Mouse (Mus musculus): ENCODE measurements around the gene Pabpc1l. TPM values are rescaled to one million over a fixed set of nuclear protein-coding genes. Genes with fewer than 3 reads are reported as not detected.

Gene Pabpc1l
- polyA plus RNA-seq, 1 experiment from 2014 or later: 2.3 TPM

DNA sequence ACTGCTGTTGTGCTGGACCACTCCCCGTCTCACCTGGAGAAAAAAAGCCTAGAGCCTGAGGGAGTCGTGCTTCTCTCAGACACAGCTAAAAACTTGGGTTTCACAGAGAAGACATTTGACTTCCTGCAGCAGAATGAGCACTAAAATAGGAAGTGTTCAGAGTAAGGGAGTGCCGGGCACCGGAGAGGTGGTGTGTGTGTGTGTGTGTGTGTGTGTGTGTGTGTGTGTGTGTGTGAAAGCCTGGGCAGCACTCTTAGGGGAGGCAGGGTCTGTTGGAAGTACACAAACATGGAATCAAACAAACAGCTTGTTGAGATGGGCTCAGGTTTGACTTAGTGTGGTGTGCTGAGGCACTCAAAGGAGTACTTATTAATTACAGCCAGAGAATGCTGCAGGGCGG is 49.8 kb downstream of the Pabpc1l start:
- Histone ChIP-seq H3K9me3 (ENCODE audit: control insufficient read depth, low read length) (no peaks in the 10 kb centered on the region), H3K9ac (replicated peaks; ENCODE audit: low read depth, low read length) (no peak overlapping the region), H3K4me1 (replicated peaks; ENCODE audit: control insufficient read depth, insufficient read depth, low read length) (peaks cover 13% of the 10 kb centered on the region), H3K36me3 (ENCODE audit: control insufficient read depth, insufficient read depth) (no peaks in the 10 kb centered on the region), H3K27ac (ENCODE audit: low read length) (no peak overlapping the region), H3K4me2 (ENCODE audit: low read length) (peak overlapping the region; percentile 94), H3K4me3 (replicated peaks; ENCODE audit: low read length) (peak overlapping the region; percentile 97), H3K27me3 (replicated peaks; ENCODE audit: control insufficient read depth, insufficient read depth, low read length) (no peaks in the 10 kb centered on the region)
- no peak for ATAC-seq
- WGBS: 47% methylated on average over 5 of the region's 5 CpGs

DNA sequence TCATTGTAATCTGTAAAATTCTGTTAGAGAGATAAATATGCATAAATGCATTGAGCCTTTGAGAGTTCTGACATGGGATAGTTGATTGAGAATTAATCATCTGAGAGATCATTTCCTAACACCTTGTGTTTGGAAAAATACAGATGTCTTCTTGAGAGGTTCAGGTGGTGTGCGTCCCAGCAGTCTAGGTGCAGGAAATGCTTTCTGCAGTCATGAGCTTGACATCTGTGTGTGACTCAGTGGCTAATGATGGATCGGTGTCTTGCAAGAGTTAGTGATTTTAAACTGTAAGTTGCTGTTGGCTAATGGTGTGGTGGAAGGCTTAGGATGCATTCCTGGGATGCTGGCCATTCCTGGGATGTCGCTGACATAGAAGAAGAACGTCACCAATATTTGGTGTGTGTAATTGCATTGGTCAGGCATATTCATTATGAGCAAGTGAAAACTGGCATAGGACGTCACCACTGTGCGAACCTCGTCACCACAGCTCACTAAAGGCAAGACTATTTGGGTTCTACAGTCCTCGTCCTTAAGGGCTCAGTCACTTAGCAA is 51.7 kb downstream of the Pabpc1l start:
- Histone ChIP-seq H3K27me3 (replicated peaks; ENCODE audit: control insufficient read depth, insufficient read depth, low read length) (no peaks in the 10 kb centered on the region), H3K27ac (ENCODE audit: low read length) (no peak overlapping the region), H3K4me2 (ENCODE audit: low read length) (no peak overlapping the region), H3K4me1 (replicated peaks; ENCODE audit: control insufficient read depth, insufficient read depth, low read length) (peaks cover 12% of the 10 kb centered on the region), H3K9me3 (ENCODE audit: control insufficient read depth, low read length) (no peaks in the 10 kb centered on the region), H3K4me3 (replicated peaks; ENCODE audit: low read length) (no peak overlapping the region), H3K36me3 (ENCODE audit: control insufficient read depth, insufficient read depth) (0 out of 2 replicates have a peak, but pooled peaks cover 3% of the 10 kb centered on the region), H3K9ac (replicated peaks; ENCODE audit: low read depth, low read length) (no peak overlapping the region)
- ATAC-seq: no peak
- 94% methylated on average over 8 of the region's 8 CpGs for WGBS

DNA sequence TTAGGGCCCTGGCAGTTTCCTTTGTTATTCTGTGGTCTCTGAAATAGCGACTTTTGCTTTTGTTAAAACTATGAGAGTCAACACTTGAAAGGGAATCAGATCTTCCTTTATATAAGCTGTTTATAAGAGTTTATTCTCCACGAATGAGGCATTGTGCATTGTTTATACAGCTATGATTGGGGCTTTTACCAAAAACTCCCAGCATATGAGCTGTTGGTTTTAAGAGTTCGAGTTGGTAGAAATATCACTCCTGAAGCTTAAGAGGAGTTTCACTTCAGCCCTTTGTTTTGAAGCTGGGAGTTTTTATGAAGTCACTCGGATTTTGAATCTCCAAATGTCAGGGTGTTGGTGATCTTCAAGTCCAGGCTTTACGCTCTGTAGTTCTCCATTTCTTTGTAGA is 52.6 kb downstream of the Pabpc1l start:
- Histone ChIP-seq H3K27me3 (replicated peaks; ENCODE audit: control insufficient read depth, insufficient read depth, low read length) (no peaks in the 10 kb centered on the region), H3K27ac (ENCODE audit: low read length) (no peak overlapping the region), H3K36me3 (ENCODE audit: control insufficient read depth, insufficient read depth) (peaks cover 9% of the 10 kb centered on the region; the same call in 1 of the 2 replicates), H3K4me2 (ENCODE audit: low read length) (no peak overlapping the region), H3K9ac (replicated peaks; ENCODE audit: low read depth, low read length) (no peak overlapping the region), H3K4me1 (replicated peaks; ENCODE audit: control insufficient read depth, insufficient read depth, low read length) (peaks cover 12% of the 10 kb centered on the region), H3K9me3 (ENCODE audit: control insufficient read depth, low read length) (no peaks in the 10 kb centered on the region), H3K4me3 (replicated peaks; ENCODE audit: low read length) (no peak overlapping the region)
- WGBS: 91% methylated on average over 5 of the region's 5 CpGs
- no peak for ATAC-seq

DNA sequence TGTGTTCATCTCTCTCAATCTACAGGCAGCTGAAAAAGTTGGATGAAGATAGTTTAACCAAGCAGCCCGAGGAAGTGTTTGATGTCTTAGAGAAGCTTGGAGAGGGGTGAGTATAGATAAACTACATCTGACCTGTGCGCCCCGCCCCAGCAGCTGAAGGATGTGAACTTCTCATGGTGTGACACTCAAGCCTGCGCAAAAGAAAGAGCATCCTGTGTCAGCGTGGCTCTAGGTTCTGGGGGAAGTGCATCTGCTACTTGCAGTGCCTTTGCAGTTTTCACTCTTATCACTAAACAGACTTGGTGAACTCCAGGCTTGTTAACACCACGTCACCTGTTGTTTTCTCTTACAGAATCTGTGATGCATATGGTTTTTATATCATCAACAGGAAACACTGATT is 54.2 kb downstream of the Pabpc1l start:
- Histone ChIP-seq H3K27me3 (replicated peaks; ENCODE audit: control insufficient read depth, insufficient read depth, low read length) (no peaks in the 10 kb centered on the region), H3K9ac (replicated peaks; ENCODE audit: low read depth, low read length) (no peak overlapping the region), H3K4me1 (replicated peaks; ENCODE audit: control insufficient read depth, insufficient read depth, low read length) (peaks cover 11% of the 10 kb centered on the region), H3K4me2 (ENCODE audit: low read length) (no peak overlapping the region), H3K9me3 (ENCODE audit: control insufficient read depth, low read length) (no peaks in the 10 kb centered on the region), H3K27ac (ENCODE audit: low read length) (no peak overlapping the region), H3K36me3 (ENCODE audit: control insufficient read depth, insufficient read depth) (peaks cover 9% of the 10 kb centered on the region; the same call in 1 of the 2 replicates), H3K4me3 (replicated peaks; ENCODE audit: low read length) (no peak overlapping the region)
- 97% methylated on average over 6 of the region's 6 CpGs for WGBS
- ATAC-seq: no peak

DNA sequence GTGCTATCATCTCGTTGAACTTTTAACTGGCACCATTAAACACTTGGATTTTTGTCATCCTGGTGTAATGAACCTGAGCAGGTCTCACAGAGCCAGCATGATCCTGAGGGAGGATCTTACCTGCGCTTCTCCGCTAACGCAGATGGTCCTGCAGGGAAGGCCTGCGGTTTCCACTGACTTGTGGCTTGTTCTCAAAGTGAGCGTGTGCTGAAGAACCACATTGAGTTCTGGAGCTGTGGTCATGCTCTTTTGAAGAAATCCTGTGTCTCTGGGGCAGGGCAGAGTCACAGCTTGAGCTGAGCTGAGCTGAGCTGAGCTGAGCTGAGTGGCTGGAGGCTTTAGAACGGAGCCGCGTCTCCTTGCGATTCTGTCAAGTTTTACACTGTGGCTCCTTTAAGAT is 56.3 kb downstream of the Pabpc1l start:
- no peak overlapping the region for H3K9ac ChIP-seq (replicated peaks; ENCODE audit: low read depth, low read length)
- peaks cover 10% of the 10 kb centered on the region; the same call in 1 of the 2 replicates for H3K36me3 ChIP-seq (ENCODE audit: control insufficient read depth, insufficient read depth)
- no peaks in the 10 kb centered on the region for H3K27me3 ChIP-seq (replicated peaks; ENCODE audit: control insufficient read depth, insufficient read depth, low read length)
- no peak for ATAC-seq
- H3K4me1 ChIP-seq (replicated peaks; ENCODE audit: control insufficient read depth, insufficient read depth, low read length): no peaks in the 10 kb centered on the region
- WGBS: 96% methylated on average over 10 of the region's 10 CpGs
- H3K4me2 ChIP-seq (ENCODE audit: low read length): no peak overlapping the region
- no peaks in the 10 kb centered on the region for H3K9me3 ChIP-seq (ENCODE audit: control insufficient read depth, low read length)
- no peak overlapping the region for H3K4me3 ChIP-seq (replicated peaks; ENCODE audit: low read length)
- H3K27ac ChIP-seq (ENCODE audit: low read length): no peak overlapping the region

DNA sequence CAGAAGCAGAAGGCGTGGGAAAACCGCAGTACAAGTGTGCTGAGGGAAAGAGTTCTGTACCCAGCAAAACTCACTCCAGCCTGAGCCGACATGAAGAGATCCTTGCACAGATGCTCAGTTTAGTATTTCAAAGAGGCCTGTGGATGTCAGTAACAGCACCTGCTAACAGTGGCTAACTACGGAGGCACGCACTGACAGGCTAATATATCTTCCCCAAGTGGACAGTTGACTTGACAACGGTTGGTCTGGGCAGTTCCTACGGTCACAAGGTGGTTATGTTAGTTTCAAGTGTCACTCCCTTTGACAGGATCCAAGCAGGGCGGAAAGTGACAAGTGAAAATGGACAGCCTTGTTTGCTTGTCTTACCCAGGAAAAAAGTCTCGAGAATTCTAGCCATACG is 56.9 kb downstream of the Pabpc1l start:
- Histone ChIP-seq H3K4me3 (replicated peaks; ENCODE audit: low read length) (no peak overlapping the region), H3K27ac (ENCODE audit: low read length) (no peak overlapping the region), H3K4me2 (ENCODE audit: low read length) (no peak overlapping the region), H3K36me3 (ENCODE audit: control insufficient read depth, insufficient read depth) (peaks cover 13% of the 10 kb centered on the region; the same call in 1 of the 2 replicates), H3K9ac (replicated peaks; ENCODE audit: low read depth, low read length) (no peak overlapping the region), H3K9me3 (ENCODE audit: control insufficient read depth, low read length) (no peaks in the 10 kb centered on the region), H3K27me3 (replicated peaks; ENCODE audit: control insufficient read depth, insufficient read depth, low read length) (no peaks in the 10 kb centered on the region), H3K4me1 (replicated peaks; ENCODE audit: control insufficient read depth, insufficient read depth, low read length) (no peaks in the 10 kb centered on the region)
- no peak for ATAC-seq
- WGBS: 97% methylated on average over 10 of the region's 10 CpGs

DNA sequence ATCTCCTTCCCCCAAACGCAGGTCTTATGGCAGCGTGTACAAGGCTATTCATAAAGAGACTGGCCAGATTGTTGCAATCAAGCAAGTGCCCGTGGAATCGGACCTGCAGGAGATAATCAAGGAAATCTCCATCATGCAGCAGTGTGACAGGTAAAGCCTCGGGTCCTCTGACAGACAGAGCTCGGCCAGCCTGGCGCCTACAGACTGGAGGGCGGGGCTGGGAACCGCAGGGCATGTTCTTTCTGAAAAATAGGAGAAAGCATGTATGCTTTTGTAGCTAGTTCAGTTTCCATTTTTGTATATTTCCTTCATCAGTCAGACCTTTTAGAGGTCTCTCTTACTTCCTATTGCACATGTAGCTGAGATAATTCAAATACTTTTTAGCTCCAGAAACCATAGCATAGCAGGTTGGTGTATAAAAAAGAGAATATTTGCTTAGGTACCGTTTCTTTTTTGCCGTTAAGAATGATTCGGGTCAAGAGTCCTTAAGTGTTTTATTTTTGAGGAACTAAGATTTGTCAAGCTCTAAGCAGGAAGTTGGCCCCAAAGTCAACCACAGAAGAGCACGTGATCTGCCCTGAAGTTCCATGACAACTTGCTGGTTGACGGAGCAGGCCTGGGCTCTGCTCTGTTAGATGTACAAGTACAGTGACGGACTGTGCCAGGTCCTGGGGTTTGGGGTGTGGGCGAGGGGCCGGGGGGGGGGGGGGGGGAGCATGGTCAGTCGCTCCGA is 58.5 kb downstream of the Pabpc1l start:
- no peaks in the 10 kb centered on the region for H3K27me3 ChIP-seq (replicated peaks; ENCODE audit: control insufficient read depth, insufficient read depth, low read length)
- no peak overlapping the region for H3K4me3 ChIP-seq (replicated peaks; ENCODE audit: low read length)
- WGBS: 94% methylated on average over 19 of the region's 19 CpGs
- H3K9me3 ChIP-seq (ENCODE audit: control insufficient read depth, low read length): no peaks in the 10 kb centered on the region
- H3K4me1 ChIP-seq (replicated peaks; ENCODE audit: control insufficient read depth, insufficient read depth, low read length): no peaks in the 10 kb centered on the region
- peaks cover 13% of the 10 kb centered on the region; the same call in 1 of the 2 replicates for H3K36me3 ChIP-seq (ENCODE audit: control insufficient read depth, insufficient read depth)
- H3K9ac ChIP-seq (replicated peaks; ENCODE audit: low read depth, low read length): no peak overlapping the region
- no peak for ATAC-seq
- no peak overlapping the region for H3K27ac ChIP-seq (ENCODE audit: low read length)
- no peak overlapping the region for H3K4me2 ChIP-seq (ENCODE audit: low read length)

DNA sequence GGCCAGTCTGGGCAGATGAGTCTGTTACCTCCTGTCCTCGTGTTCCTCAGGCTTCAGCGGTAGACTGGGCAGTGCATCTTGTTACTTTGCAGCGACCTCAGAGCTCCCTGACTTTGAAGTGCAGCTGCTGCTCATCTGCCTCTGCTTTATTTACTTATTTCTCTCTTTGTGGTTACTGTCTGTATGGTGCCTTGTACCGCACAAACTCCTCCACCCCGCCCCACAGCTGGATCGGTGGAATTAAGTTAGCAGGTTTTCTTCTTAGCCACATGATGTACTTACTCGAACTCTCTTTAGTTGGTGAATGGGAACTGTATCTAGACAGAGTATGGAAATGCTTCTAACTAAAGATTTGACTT is 59.1 kb downstream of the Pabpc1l start:
- H3K27ac ChIP-seq (ENCODE audit: low read length): no peak overlapping the region
- H3K9me3 ChIP-seq (ENCODE audit: control insufficient read depth, low read length): no peaks in the 10 kb centered on the region
- no peaks in the 10 kb centered on the region for H3K27me3 ChIP-seq (replicated peaks; ENCODE audit: control insufficient read depth, insufficient read depth, low read length)
- no peaks in the 10 kb centered on the region for H3K4me1 ChIP-seq (replicated peaks; ENCODE audit: control insufficient read depth, insufficient read depth, low read length)
- no peak overlapping the region for H3K4me2 ChIP-seq (ENCODE audit: low read length)
- no peak for ATAC-seq
- peaks cover 15% of the 10 kb centered on the region; the same call in 1 of the 2 replicates for H3K36me3 ChIP-seq (ENCODE audit: control insufficient read depth, insufficient read depth)
- 92% methylated on average over 7 of the region's 7 CpGs for WGBS
- H3K4me3 ChIP-seq (replicated peaks; ENCODE audit: low read length): no peak overlapping the region
- H3K9ac ChIP-seq (replicated peaks; ENCODE audit: low read depth, low read length): no peak overlapping the region

DNA sequence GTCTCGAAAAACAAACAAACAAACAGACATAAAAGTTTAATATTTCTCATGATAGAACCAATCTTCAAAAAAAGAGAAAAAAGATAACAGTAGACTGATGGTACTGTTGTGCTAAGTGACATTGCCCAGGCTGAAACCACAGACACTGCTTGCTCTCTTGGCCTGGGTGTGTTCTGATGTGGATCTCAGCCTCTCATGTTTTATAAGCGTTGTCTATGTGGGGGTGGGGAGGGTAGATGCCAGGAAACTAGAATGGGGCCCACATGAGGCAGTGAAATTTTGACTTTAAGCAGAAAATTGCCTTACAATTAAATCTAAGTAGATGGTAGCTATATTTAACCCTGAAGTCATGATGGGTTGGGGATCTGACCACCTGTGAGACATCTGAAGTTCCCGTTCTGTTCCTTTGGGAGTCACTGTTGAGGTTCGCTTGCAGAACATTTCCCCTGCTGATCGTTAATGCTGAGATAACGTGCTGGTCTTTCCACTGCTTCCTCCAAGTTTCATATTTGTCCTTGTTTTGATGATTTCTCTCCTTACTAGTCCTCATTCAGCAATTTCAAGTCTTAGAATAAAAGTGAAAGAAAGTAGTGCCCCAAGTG is 62.3 kb downstream of the Pabpc1l start:
- WGBS: 93% methylated on average over 6 of the region's 6 CpGs
- H3K36me3 ChIP-seq (ENCODE audit: control insufficient read depth, insufficient read depth): peaks cover 11% of the 10 kb centered on the region; the same call in 1 of the 2 replicates

More for the DNA sequence above, 62.3 kb downstream of the Pabpc1l start:
- no peaks in the 10 kb centered on the region for H3K4me1 ChIP-seq (replicated peaks; ENCODE audit: control insufficient read depth, insufficient read depth, low read length)
- no peak overlapping the region for H3K9ac ChIP-seq (replicated peaks; ENCODE audit: low read depth, low read length)
- no peaks in the 10 kb centered on the region for H3K27me3 ChIP-seq (replicated peaks; ENCODE audit: control insufficient read depth, insufficient read depth, low read length)
- H3K4me2 ChIP-seq (ENCODE audit: low read length): no peak overlapping the region
- H3K27ac ChIP-seq (ENCODE audit: low read length): no peak overlapping the region
- no peaks in the 10 kb centered on the region for H3K9me3 ChIP-seq (ENCODE audit: control insufficient read depth, low read length)
- no peak overlapping the region for H3K4me3 ChIP-seq (replicated peaks; ENCODE audit: low read length)
- ATAC-seq: no peak

Data from forebrain, embryonic 16.5 days (tissue).